ENCODE assay signal across 7 mouse cellular contexts in the genomic region with DNA sequence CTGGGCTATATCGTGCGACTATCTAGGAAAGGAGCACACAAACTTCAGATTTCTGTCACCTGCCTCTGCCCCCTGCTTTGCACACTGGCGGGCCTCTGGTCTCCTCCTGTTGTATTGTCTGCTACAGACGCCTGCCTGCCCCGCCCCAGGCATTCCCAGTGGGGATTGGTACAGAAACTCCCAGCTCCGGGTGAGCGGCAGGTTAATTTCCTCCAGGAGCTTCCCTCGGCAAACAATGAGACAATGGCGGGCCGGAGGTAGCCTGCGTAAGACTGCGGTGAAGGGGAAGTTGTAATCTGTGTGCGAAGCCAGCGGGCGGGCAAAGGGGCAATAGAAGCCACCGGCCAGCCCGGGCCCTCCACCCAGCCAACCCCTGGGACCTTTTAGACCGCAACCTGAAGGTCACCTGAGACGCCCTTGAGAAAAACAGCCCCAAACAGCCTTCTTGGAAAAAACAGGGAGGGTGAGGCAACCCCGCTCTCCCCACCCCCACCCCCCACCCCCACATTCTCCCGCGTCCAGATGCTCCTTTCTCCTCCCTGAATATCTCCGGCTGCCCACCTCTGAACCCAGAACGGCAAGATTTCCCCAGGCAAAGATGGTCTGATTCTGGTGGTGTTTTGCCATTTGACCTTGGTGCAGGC. TPM values are rescaled to one million over a fixed set of nuclear protein-coding genes. Genes with fewer than 3 reads are reported as not detected.
A peak's percentile ranks its signal among the peaks of the same experiment; 100 is the strongest.
DNase-seq lines count a peak whose midpoint lies in the region; TF ChIP-seq lines count a peak whose summit lies in the region.

No protein-coding gene starts in this region.

- H3K27ac ChIP-seq in heart, adult 2 months: peak overlapping the region; percentile 92

- peak; percentile 71 for TF ChIP-seq POLR2A in heart, adult 2 months (IDR thresholded peaks at IDR 0.05; ENCODE audit: insufficient read depth, low read depth, low read length)

- H3K79me2 ChIP-seq in heart, adult 2 months (replicated peaks; ENCODE audit: control insufficient read depth, insufficient read depth, low read length): no peaks in the 10 kb centered on the region

- peak overlapping the region; percentile 34; the same call in 1 of the 2 replicates for H3K9ac ChIP-seq in heart, adult 2 months (ENCODE audit: low read depth, low read length)

- no peaks in the 10 kb centered on the region for H3K36me3 ChIP-seq in heart, adult 2 months (ENCODE audit: control insufficient read depth, insufficient read depth, low read length)

- WGBS in heart, adult 2 months: 29% methylated on average over 24 of the region's 24 CpGs

- 0 out of 2 replicates have a peak, but pooled peaks have one; percentile 3 for TF ChIP-seq CTCF in heart, adult 2 months (IDR thresholded peaks at IDR 0.05)

- peak overlapping the region; percentile 19 for H3K4me3 ChIP-seq in heart, adult 2 months

- no peaks in the 10 kb centered on the region for H3K27me3 ChIP-seq in heart, adult 2 months (ENCODE audit: control insufficient read depth, insufficient read depth, low read length)

- TF ChIP-seq EP300 in heart, adult 2 months (IDR thresholded peaks at IDR 0.05; ENCODE audit: insufficient read depth, low read depth, low read length): peak; percentile 93

- H3K4me1 ChIP-seq in heart, adult 2 months (ENCODE audit: control insufficient read depth, insufficient read depth, low read length): peaks cover 11% of the 10 kb centered on the region

- peak; percentile 31 for DNase-seq in embryo, embryonic 9.5 days (ENCODE audit: extremely low spot score)
- peak; percentile 78 to 87 for DNase-seq in heart, adult 2 months
- DNase-seq in kidney, adult 11 months: peak; percentile 65
- peak; percentile 44 for DNase-seq in lung, postnatal 14 days
- no peak for DNase-seq in thymus, postnatal 36 days
- DNase-seq in thymus, postnatal 0 days (ENCODE audit: low spot score): no peak
- DNase-seq in testis, postnatal 14 days (ENCODE audit: low spot score): no peak

- intact Hi-C loops in heart, adult 2 months (cut with DNase I): no loop called here

RNA-seq across cellular contexts. Expression of a gene that starts 33.9 kb away (rescaled TPM):
- 10 to 100 TPM; 26.7 to 32.1 TPM for total RNA-seq in heart, adult 2 months (2021)
- polyA plus RNA-seq in heart, adult 2 months (2012; rRNA removed): 21.2 and 25.9 TPM in 2 replicates
- polyA plus RNA-seq in thymus, postnatal 0 days (2015; fragmentation: Nextera tagmentation; extraction: Ambion mirVana): 2.1 TPM in 2 replicates

RNA-seq across cellular contexts. Expression of a gene that starts 49.4 kb away (rescaled TPM):
- total RNA-seq in heart, adult 2 months (2021): 10 to 100 TPM; 89.0 to 94.1 TPM
- 40.7 and 74.9 TPM in 2 replicates for polyA plus RNA-seq in heart, adult 2 months (2012; rRNA removed)
- polyA plus RNA-seq in thymus, postnatal 0 days (2015; fragmentation: Nextera tagmentation; extraction: Ambion mirVana): 105 and 120 TPM in 2 replicates

Comparison
In these comparisons a context has a peak if more than half of its experiments do, and no peak if none do; other contexts are left out.
1. DNase-seq: peak in embryo, embryonic 9.5 days (single experiment), heart, adult 2 months (2 of 2), kidney, adult 11 months (single experiment) and lung, postnatal 14 days (single experiment); none in thymus, postnatal 36 days (0 of 2), thymus, postnatal 0 days (single experiment) and testis, postnatal 14 days (single experiment).